Mouse (Mus musculus): ENCODE measurements around the gene Crybb3.
A peak's percentile ranks its signal among the peaks of the same experiment; 100 is the strongest.

Gene Crybb3

GRCm38 (mm10) chr5:113105035-113105434 lies 23.7 kb upstream of the Crybb3 start:
- DNase-seq (ENCODE audit: low spot score): no peak

DNA sequence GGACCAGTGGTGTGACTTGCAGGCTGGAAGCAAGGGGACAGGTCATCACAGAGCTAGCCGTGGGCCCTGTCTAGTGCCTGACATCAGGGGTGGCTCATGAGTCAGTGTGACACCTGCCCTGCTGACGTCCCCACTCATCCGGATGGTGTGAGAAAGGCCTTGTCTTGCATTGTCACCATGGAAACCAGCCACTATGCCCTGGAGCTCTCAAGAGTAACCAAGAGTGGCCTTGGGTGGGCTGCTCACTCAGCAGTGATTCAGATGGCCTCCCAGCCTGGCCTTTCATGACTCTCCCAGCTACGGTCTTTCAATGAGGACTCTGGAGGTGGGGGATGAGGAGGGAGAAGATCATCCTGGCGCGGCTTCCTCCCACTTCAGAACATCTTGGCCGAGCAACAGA lies 21.1 kb upstream of the Crybb3 start:
- DNase-seq (ENCODE audit: low spot score): no peak

DNA sequence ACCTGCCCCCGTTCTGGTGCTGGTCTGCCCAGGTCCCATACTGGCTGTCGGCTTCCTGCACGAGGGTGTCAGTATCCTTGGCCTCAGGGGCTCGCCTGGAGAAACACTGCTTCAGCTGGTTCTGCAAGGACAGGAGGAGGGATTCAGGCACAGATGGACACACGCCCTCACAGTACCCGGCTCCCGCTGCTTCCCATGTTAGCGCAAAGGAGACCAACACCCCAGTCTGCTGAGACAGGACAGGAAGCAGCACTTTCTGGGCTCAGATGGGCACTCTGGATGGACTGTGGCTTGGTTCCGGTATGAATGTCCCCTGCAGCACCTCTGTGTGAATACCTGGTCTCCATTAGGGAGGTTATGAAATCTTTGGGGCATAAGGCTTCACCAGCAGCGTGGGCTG lies 20.1 kb upstream of the Crybb3 start:
- no peak for DNase-seq (ENCODE audit: low spot score)

GRCm38 (mm10) chr5:113100422-113100821 lies 19.0 kb upstream of the Crybb3 start:
- no peak for DNase-seq (ENCODE audit: low spot score)

- peak; percentile 10 for DNase-seq (ENCODE audit: low spot score)
Observed at GRCm38 (mm10) chr5:113099546-113099945, 18.2 kb upstream of the Crybb3 start.

DNA sequence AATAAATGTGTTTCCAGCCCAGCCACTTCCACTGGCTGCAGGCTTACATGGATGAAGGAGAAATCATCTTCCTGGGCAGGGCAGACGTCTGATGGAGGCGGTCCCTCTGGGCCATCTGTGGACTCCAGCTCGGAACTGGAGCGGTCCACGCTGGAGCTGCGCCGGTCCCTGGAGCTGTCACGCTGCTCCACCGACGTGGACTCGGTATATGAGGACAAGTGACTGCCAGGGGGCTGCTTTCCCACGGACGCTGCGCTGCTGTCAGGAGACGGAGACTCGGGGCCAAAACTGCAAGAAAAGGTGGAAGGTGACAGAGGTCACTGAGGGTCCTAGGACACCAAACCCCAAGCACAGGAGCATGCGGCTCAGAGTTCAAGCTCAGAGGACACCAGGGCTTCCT lies 16.2 kb upstream of the Crybb3 start:
- no peak for DNase-seq (ENCODE audit: low spot score)

GRCm38 (mm10) chr5:113095456-113095855 lies 14.1 kb upstream of the Crybb3 start:
- no peak for DNase-seq (ENCODE audit: low spot score)

DNA sequence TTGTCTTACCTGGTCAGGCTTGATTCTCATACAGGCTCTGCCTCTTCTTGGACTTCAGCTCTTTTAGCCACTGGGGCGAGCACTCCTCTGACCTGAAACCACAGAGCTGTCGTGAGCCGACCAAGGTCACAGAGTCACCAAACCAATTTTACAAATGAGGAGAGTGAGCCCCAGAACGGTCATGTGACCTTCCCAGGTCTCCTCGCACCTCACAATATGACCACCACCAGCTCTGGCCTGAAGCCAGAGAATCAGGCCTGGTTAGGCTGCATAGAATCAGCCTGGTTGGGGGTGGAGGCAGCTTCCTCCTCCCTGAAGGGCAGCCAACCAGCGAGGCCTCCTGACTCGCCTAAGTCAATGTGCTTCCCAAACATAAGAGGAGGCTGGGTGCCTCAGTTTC lies 11.0 kb upstream of the Crybb3 start:
- DNase-seq (ENCODE audit: low spot score): no peak

- no peak for DNase-seq (ENCODE audit: low spot score)
Observed at GRCm38 (mm10) chr5:113091162-113091561, 9.8 kb upstream of the Crybb3 start.

GRCm38 (mm10) chr5:113090750-113091149 lies 9.4 kb upstream of the Crybb3 start:
- no peak for DNase-seq (ENCODE audit: low spot score)

DNA sequence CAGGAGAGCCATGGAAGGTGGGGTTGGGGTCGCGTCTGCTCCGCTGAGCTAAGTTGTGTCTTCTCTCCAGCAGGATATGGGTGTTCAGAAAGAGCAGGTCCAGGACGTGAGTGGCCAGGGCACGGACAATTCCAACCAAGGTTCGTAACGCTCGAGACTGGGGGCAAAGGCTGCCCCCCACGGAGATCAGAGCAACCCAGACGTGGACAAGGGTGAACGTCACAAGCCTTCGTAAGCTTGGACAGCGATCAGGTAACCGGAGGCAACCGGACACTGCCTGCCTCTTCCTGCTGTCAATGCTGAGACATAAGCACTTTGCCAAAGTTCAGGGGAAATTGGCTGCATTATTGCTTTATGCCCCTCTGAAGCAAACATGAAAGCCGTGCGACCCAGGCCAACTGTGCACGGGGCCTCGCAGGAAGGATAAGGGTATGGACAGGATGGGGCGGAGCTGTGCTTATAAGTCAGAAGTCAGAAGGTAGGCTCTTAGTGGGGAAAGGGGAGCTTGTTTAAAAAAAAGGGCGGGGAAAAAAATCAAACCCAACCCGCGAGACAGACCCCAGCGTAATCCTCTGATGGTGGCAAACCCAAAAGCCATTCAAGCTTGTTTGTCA lies 8.8 kb upstream of the Crybb3 start:
- DNase-seq (ENCODE audit: low spot score): no peak

- DNase-seq (ENCODE audit: low spot score): no peak
Observed at GRCm38 (mm10) chr5:113087465-113087864, 6.1 kb upstream of the Crybb3 start.

DNA sequence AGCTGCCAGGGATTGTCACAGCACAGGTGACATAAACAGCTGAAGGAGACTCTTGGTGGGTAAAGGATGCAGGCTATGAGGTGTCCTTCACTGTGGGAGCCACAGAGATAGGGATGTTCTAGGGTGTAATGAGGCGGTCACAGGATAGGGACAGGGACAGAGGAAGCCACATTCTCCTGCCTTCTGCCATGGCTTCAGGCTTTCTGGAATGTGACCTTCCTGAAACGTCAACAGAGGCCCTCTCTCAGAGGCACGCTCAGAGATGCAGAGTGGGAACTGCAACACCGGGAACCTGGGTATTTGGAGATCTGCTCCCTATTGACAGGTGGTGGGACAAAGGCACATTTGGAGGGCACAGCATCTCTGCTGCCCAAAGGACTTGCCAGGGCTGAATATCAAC lies 5.6 kb upstream of the Crybb3 start:
- no peak for DNase-seq (ENCODE audit: low spot score)

GRCm38 (mm10) chr5:113086439-113086838 lies 5.1 kb upstream of the Crybb3 start:
- no peak for DNase-seq (ENCODE audit: low spot score)

DNA sequence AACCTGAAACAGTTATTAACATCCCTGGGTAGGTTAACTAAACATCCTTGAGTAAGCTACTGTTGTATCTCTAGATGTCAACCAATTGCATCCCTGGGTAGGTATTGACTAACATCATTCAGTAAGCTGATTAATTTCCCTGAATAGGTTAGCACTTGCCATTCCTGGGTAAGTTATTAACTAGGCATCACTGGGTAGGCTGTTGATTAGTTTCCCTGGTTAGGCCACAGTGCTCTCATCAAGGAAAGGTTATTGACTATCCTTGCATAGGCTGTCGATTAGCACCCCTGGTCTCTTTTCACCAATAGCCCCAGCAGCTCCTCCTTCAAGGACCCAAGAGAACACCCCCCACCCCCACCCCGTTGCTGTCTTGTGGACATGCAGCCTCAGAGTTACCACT lies 4.5 kb upstream of the Crybb3 start:
- no peak for DNase-seq (ENCODE audit: low spot score)

- no peak for DNase-seq (ENCODE audit: low spot score)
Observed at GRCm38 (mm10) chr5:113084309-113084708, 2.9 kb upstream of the Crybb3 start.

GRCm38 (mm10) chr5:113082356-113083168 lies 1.2 kb upstream of the Crybb3 start:
- no peak for DNase-seq (ENCODE audit: low spot score)

DNA sequence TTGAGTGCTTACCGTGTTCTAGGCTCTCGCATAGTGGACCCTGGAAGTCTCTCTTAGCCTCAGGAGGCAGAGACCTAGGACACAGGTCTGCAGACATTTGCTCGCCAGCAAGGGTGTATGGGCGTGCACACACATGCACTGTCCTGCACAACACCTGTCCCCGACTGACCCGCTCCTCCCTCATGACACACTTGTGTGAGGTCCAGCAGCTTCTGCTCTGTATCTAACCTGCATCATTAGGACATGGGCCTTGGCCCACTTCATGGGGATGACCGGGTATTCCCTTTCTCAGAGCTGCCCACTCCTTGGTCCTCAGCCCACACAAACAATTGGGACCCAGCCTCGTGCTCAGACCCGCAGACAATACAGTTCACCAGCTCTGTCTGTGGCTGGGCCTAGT lies 364 bp downstream of the Crybb3 start:
- DNase-seq (ENCODE audit: low spot score): no peak

- no peak for DNase-seq (ENCODE audit: low spot score)
Observed at GRCm38 (mm10) chr5:113079783-113080182, 1.6 kb downstream of the Crybb3 start.

DNA sequence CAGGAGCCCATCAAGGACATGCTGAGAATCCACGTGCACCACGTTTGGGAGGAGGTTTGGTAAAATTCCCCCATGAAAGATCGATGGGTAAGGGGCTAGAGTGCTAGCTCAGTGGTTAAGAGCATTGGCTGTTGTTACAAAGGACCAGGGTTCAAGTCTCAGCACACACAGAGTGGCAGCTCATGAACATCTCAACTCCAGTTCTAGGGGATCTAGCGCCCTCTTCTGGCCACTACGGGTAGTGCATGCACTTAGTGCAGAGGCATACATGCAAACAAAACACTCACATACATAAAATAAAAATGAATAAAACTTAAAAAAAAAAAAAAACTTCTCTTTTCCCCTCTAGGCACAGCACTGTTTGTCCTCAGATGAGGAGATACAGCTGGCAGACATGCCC lies 2.7 kb downstream of the Crybb3 start:
- DNase-seq (ENCODE audit: low spot score): no peak

- DNase-seq (ENCODE audit: low spot score): no peak
Observed at GRCm38 (mm10) chr5:113070017-113070416, 11.4 kb downstream of the Crybb3 start, which contains the start of gene Crybb2. Gene Crybb2, minus strand, starts transcription at chr5:113070117.

DNA sequence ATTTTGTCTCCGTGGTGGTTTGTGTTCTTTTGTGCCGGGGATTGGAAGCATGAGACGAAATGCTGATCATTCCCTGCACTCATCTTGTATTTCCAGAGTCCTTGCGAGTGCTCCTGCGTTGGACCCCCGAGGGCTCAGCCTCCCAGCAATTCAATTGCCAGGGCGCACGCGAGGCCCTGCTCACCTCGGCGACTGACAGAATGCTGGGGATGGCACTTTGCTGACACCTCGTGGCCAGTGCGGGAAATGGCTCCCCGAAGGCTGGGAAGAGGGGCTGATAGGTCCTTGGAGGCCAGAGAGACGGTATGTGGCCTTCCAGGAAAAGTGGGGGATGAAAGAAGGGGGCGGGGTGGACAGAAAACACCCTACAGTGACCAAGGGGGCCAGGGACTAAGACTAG lies 27.1 kb downstream of the Crybb3 start:
- DNase-seq (ENCODE audit: low spot score): peak; percentile 44

- DNase-seq (ENCODE audit: low spot score): no peak
Observed at GRCm38 (mm10) chr5:113050581-113051185, 30.7 kb downstream of the Crybb3 start.
